Mouse (Mus musculus) bone marrow macrophage, adult 2 months (primary cell): Measurements from ENCODE around the gene Tsc22d1.

ENCODE experiments used
- CTCF ChIP-seq: IDR thresholded peaks from 2 replicates; pipeline ENCODE4 v1.5.1; 2012; ENCODE audit warnings: low read depth, mild to moderate bottlenecking, low read length, moderate library complexity
- POLR2A ChIP-seq: IDR thresholded peaks from 2 replicates; pipeline ENCODE4 v1.6.1; 2012; ENCODE audit warnings: mild to moderate bottlenecking, low read depth, low read length, borderline replicate concordance

GRCm38 (mm10) chr14:76478076-76478475, 63.3 kb downstream of the Tsc22d1 start:
- TF ChIP-seq POLR2A (no peak), CTCF (no peak)
